Mouse (Mus musculus) adrenal gland, adult 18-20 months (tissue): ENCODE measurements at regions not wholly inside any gene's neighbourhood (a gene's known extent, or its start where the extent isn't known, plus 50 kb on each side); places are given as distances from the start of the nearest gene placed in this dataset.

Experiments used
- DNase-seq, 2 experiments: peaks; one replicate each; pipeline ENCODE4 v3.0.0; 2021 to 2022; ENCODE audit warnings: low spot score in 2 of 2

DNA sequence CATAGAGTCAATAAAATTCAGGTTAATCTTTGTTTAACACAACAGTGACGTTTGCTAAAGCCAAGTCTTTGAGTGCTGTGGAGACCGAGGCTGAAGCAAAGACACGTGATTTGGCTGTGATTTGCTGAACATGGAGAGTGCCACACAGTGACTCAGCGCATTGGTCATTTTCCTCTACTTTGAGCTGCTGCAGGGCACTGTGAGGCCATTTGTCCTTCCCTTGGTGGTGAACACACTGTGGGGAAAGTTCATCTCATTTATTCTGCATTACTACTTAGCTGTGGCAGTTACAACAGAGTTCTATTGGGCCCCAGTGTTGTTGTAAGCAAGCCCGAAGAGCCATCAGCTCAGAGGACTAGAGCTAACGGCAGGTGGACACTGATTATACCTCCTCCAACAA, 162.2 kb upstream of the Eif4g2 start:
- peak in 1 of 2 experiments; percentile 34 for DNase-seq

DNA sequence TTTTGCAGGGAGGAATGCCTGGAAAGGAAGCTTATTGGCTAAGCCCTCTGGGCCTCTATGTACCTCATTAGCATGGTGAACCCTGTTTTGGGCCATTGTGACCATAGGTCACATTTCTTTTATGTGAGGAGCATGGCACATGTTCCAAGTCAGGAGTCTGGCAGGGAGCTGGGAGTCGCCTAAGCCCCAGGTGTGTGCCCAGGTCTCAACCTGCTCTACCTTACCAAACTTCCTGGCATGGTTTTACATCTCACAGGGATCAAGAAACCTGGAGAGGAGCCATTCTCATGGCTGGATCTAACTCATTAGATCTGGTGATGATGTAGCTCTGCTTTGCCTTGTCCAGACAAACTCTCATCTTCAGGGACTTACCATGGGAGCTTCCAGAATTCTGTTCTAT, 161.0 kb upstream of the Eif4g2 start:
- no peak for DNase-seq

DNA sequence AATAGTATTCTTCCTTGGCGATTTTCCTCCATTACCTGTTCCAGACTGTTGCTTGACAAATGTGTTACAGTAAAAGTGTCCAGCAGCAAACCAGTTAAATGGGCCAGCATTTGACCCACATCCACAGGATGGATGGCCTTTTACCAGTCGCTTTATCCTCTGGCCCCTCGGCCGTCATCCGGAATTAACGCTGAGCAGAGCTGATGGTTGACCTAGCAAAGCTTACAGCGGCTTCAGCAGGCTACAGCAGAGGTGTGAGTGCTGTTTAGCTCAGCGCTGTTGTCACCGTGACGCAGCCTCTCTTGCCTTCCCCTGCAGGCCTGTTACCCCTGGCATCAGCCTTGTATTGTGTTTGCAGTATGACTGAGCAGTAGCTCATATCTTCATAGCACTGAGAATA, 159.8 kb upstream of the Eif4g2 start:
- DNase-seq = no peak

DNA sequence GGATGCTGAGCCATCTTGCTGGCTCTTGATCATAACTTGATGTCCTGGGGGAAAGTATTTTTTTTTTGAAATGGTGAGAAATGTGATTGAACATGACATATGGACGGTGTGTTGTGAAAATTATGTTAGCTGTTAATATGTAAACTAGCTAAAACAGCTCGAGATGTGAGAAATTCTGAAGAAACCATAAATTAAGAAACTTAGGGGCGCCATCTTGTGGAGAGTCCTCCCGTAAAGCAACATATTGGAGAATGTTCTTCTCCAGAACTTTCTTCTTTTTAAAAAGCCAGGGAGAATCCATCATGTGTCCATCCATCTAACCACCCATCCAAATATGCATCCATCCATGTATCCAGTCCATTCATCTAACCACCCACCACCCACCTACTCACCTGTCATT, 158.7 kb upstream of the Eif4g2 start:
- DNase-seq = peak in 1 of 2 experiments; percentile 33

DNA sequence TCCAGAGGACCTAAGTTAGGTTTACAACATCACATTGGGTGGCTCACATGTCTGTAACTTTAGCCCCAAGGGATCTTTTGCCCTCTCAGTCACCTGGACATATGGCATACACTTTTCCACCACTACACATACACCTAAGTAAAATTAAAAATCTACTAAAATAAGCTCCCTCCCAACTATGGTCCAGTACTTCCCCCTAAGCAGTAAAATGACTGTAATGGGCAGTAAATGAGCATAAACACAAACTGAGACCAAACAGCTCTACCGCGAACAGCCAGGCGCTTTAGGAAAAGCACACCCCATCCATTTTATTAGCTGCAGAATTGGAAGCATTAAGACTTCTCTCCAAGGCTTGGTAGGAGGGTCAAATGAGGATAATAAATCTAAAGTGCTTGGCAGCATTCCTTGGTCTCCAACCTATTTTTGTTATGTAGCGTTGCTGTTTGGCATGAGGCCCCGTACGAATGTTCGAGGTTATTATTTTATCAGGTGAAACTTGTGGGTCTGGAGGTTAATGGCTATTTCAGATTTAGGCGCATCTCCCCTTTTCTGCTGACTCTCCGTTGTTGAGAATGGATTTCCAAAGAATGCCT, 157.5 kb upstream of the Eif4g2 start:
- DNase-seq = no peak

DNA sequence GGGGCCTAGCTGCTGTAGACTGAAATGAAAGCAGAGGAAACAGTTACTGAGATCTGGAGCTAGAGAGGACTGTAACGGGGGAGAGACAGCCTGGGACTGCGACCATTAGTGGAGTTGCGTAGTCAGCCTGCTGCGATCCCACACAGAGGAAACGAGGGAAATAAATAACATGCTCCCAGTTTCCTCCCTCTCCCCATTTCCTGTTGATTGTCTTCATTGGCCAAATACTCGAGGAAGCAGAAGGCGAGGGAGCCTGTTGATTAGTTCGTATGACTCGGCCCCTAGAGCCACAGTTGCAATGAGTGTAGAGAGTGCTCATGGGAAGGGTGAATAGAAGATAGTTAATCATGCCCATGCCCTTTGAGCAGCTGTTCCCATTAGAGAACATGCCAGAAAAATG, 155.0 kb upstream of the Eif4g2 start:
- no peak for DNase-seq

DNA sequence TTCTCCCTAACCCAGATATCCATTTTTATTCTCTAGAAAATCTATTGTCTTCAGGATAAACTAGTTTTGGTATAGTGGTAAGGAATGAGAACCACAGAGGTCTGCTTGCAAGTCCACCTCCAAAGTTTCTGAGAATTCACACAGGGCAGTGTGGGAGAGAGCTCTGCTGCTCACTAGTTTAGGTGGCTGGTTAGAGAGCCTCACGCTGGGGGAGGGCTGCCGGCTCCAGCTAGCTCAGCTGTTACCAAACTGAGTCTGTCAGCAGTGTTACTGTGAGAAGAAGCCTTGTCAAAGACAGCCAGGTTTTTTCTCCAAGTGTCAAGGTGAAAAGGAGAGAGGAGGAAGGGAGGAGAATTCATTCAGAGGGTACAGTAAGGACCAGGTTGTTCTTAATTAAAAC, 147.8 kb upstream of the Eif4g2 start:
- DNase-seq = no peak

DNA sequence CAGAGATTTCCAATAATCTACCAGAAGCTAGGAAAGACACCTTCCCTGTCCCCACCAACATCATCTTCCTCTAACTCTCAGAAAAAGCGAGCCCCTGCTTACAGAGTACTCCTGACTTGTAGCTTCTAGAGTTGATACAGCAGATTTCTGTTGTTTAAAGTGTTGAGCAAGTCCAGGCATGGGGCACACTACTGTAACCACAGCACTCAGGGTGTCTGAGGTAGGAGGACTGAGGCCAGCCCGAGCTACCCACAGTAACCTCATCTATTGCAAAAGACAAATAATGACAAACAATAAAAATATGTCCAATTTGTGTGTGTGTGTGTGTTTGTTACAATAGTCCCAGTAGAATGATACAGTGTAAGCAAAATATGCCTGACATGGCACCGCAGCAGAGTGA, 144.3 kb upstream of the Eif4g2 start:
- no peak for DNase-seq

DNA sequence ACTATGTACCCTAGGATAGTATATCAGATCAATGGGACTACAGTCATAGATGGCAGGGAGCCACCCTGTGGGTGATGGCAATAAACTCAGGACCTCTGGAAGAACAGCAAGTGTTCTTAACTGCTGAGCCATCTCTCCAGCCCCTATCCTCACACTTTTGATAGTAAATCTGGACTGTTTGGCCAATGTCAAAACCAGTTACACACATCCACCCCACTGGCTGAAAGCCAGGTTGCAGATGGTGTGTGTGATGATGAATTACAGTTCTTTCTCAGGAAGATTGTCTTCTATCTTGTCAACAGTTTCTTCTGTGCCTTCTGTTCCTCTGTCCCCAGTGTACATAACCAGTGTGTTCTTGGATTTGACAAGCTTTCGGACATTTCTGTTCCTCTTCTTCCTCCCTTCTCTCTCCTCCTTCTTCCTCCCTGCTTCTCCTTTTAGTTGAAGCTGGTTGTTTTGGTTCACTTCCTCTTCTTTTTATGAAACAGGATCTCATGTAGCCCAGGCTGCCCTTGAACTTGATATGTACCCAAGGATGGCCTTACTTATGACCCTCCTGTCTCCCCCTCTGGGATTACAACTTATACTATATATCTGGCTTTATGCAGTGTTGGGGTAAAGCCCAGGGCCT, 143.3 kb upstream of the Eif4g2 start:
- DNase-seq = no peak

DNA sequence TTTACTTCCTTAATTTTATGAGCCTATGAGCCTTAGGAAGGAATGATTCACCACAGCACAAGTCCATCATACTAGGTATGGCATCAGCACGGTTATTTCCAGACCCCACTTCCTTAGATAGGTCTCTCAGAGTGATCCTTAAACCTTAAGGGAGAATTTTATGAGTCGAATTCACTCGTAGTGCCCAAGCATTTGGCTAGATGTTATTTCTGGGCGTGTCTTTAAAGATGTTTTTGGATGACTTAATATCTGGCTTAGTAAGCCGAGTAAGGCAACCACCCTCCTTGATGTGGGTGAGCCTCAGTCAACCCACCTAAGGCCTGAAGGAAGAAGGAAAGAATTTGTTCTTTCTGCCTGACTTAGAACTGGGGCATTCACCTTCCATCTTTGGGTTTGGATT, 132.8 kb upstream of the Eif4g2 start:
- DNase-seq = no peak

DNA sequence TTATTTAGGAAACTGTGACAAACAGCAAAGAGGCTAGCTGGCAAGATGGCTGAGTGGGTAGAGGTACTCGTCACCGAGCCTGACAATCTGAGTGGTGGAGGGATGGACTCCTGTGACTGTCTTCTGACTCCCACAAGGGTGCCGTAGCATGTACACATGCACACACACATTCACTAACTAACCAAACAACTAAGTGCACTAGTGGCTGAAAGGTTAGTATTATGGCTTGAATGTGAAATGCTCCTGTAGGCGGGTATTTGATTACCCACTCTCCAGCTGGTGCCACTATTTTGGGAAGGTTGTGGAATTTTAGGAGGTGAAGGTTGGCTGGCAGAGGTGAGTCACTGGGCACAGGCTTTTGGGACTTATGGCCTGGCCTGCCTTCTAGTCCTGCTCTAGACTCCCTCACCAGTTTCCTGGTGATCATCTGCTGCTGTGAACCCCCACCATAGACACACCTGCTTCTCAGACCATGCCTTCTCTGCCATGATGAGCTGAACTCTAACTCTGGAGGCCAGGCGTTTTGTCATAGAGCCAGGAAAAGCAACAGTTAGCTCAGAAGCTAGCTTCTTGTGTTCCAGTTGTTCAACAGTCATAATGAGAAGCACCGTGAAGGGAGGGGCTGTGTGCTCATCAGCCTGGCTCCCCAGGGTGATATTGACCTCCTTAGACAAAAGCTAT, 131.5 kb upstream of the Eif4g2 start:
- DNase-seq = no peak

DNA sequence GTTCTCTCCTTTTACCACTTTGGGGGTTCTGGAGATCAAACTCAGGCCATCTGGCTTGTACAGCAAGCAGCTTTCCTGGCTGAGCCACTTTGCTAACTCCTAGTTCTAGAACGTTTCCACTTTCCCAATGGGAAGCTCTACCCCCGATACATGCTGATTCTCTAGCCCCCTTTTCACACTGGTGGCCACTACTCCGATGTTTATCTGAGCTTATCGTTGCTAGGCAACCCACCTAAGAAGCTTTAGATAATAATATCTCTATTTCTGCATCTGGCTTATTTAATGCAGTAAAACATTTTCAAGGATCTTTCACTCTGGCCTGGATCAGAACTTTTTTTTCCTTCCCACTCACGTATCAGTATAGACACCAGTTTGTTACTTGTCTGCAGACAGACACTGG, 129.4 kb upstream of the Eif4g2 start:
- no peak for DNase-seq

DNA sequence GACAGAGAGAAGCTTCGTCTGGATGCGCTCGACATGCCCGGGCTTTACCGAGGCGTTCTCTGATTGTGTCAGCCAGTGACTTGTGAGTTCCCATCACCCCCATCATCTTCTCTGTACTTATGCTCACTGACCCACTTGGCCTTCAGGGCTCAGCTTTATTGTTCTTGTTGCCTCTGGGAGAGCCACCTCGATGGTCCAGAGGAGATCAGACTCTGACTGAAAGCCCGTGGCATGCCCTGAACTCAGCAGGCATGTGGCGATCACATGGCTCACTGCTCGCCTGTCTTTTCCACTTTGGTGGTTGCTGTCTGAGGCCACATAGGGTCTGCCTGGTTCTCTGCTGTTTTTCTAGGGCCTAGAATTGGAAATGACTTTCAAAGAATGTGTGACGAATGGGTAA, 128.8 kb upstream of the Eif4g2 start:
- no peak for DNase-seq

DNA sequence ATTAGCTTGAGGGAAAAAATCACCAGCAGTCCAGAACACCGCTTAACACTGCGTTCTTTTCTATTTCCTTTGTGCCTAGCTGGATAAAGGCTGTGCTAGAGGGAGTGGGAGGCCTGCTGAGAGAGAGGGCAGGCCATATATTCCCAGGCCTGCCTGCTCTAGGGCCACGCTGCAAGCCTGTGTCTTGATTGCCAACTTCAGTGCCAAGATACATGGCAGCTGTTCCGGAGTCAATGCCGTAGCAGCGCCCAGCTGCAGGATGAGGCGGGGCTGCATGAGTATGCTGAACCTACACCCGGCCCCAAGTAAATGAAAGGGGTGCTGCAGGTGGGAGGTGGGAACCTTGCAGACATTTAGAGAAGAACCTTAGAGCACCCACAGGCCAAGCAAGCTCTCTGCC, 127.5 kb upstream of the Eif4g2 start:
- no peak for DNase-seq

DNA sequence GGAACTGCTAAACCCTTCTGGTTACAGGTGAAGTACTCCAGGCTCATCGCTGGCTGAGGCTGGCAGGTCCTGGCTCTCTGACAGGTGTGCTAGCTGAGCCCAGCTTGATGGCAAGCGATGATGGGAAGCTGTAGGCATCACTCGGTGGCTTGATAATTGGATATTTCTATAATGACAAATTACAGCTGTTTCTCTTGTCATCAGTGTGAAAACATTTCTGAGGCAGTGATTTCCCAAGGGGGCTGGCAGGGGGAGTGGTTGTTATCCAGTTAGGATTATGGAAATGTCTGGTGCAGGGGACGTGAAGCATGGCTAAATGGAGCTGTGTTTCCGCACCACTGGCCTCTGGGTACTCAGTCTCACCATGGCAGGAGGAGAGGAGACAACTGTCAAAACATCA, 123.0 kb upstream of the Eif4g2 start:
- no peak for DNase-seq

DNA sequence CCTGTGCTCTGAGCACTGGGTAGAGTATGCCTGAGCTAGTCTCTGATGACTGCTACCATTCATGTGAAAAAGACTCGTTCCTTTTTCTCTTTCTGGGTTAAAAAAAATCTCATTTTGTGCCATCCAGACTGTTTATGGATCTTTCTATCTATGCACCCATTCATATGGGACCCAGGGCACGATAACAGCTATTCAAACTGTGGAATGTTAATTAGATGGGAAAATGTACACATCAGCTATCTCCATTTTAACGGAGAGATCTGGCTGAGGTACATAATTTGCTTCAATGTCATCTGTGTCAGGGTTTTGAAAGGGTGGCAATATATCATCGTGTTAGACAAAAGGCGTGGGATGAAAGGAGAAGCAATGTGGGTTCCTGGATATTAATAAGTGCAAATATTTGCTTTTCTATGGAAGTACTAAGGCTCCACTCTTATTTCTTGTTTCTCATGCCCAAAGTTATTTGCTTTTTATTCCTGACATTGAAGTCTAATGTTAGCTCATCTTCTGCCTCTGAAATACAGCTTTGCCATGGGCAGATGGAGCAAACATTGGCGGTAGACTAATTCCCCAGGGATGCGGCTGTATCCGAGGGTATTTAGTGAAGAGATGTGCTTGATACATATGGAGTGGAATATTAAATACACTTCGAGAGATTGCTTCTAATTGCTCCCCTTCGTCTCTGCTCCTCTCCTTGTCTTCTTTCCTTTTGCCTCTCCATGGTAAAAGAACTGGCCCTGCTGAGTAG, 116.0 kb upstream of the Eif4g2 start:
- DNase-seq = no peak

DNA sequence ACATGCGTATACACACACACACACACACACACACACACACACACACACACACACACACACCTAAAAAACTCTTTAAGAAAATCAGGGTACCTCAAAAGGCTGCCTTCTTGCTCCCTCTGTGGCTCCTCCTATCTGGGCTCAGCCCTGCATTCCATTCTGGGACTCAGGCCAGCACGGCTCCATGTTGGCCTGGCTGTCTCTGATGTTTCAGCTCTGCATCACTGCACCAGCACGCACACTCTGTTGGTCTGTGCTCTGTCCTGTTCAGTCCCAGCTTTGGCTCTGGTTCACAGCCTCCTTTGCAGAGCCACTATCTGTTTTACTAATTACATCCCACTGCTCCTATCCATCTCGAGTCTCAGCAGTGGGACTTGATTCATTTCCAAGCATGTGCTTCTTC, 108.8 kb upstream of the Eif4g2 start:
- DNase-seq = no peak

DNA sequence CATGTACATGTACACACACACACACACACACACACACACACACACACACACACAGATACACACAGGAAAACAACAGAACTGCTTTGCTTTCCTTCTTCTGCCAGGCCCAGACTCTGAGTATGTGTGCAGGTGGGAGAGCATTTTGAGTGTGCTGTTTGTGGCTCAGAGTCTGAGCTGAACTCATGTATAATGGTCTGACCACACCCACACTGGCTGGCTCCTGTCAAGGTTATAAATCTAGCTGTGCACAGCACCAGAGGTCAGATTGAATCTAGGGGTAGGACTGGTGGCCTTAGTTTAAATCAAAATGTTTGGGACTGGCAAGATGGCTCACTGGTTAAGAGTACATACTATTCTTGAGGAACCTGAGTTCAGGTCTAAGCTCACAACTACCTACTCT, 108.4 kb upstream of the Eif4g2 start:
- no peak for DNase-seq

DNA sequence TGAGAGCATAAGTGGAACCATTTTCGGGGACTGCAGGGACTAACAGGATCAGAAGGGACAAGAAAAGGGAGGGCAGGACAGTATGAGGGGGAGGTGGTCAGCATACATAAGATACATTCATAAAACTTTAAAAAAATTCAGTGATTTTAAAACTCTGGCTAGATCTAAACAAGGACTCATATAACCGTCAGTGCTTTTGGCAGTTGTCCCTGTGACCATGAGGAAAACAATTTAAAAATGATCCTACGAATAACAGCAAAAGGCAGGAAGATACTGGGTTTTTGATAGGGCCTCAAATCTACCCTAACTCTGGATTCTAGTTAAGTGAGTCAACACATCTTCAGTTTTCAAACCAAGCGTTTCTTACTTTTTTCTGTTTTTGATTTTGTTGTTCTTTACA, 106.9 kb upstream of the Eif4g2 start:
- DNase-seq = no peak

DNA sequence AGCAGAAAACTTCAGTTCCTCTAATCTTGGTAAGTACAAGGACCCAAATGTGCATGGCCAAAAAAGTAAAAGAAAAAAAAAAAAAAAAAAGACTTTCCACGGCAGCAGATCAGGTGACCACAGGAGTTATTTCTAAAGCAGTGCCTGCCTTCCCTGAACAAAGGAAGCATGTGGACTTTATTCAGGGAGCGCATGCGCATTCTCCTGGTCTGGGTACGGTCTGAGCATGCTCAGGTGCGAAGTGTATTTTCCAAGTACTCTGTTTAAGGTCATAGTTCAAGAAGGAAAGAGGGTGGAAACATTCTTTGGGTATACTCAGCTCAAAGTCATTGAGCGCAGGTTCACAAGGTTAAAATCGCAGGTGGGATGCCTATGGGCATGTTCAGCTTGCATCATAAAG, 103.1 kb upstream of the Eif4g2 start:
- no peak for DNase-seq

DNA sequence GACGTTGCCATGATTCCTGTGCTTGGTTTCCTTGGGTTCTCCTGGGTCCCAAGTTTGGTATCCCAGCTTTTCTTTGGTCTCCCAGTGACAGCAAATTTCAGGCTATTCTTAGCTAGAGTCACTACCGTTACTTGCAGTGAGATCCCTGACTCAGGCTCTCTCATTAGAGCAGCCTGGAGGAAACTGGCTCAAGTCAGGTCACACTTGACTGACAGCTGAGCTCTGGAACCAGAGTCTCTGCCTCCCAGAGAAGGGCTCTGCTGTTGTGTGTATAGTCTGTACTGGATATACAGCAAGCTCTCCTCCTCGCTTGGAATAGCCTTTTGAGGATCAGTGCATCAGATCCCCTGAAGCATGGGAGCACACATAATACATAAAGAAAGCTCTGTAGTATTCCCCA, 100.7 kb upstream of the Eif4g2 start:
- DNase-seq = no peak

DNA sequence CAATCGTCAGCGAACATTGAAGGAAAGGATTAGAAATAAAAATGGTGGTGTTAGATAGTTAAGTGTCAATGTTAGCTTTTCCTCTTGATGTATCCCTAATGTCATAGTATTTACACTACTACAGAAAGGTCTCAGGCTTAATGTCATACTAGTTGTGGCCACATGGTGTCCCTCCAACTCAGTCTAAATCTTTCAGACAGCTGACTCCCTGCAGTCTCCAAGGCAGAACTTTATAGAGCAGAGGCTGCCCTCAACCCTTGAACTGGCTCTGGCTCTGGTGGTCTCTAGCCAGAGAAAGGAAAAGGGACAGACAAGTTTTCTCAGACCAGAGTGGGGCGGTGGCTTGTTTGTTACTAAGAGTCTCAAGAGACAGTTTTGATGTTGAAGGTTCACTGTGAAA, 99.5 kb upstream of the Eif4g2 start:
- peak; percentile 55 to 60 for DNase-seq
